Mouse (Mus musculus): ENCODE results near the gene Map3k7.

Gene Map3k7

GRCm38 (mm10) chr4:32057102-32057501 lies 93.2 kb downstream of the Map3k7 start:
- in situ Hi-C loops (cut with MboI, MseI), result loop anchor here (5.0 to 10.0 kb wide), 3 partner anchors 368 to 558 kb away; partner anchors contain the start of gene Casp8ap2

GRCm38 (mm10) chr4:32060686-32061085 lies 96.8 kb downstream of the Map3k7 start:
- in situ Hi-C loops (cut with MboI, MseI), result no loop called here

- in situ Hi-C loops (cut with MboI, MseI), result no loop called here
These were observed 98.6 kb downstream of the Map3k7 start for GRCm38 (mm10) chr4:32062381-32063059.

- in situ Hi-C loops (cut with MboI, MseI), result no loop called here
These were observed 99.4 kb downstream of the Map3k7 start for GRCm38 (mm10) chr4:32063291-32063690.

Data from T-helper 1 cell (primary cell).